Mouse (Mus musculus): Measurements from ENCODE around the gene Gpr88.
"Not testable (repeated sequence)": the region's sequence is repeated elsewhere in the genome, so short reads cannot be mapped to it uniquely, and the experiment has no call there.

Gene Gpr88

DNA sequence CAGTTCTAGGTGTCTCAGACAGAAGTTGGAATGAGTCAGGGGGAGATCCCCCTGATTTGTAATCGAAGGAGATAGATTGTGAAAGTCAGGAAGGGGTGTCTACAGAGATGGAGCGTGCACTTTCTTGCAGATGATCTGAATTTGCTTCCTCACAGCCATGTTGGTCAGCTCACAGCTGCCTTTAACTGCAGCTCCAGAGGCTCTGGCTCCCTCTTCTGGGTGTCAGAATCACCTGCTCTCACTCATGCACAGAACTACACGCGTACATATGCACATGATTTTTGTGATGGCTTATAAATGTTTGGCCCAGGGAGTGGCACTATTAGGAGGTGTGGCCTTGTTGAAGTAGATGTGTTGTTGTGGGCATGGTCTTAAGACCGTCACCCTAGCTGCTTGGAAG, 15.8 kb downstream of the Gpr88 start:
- DNase-seq, result no peak

DNA sequence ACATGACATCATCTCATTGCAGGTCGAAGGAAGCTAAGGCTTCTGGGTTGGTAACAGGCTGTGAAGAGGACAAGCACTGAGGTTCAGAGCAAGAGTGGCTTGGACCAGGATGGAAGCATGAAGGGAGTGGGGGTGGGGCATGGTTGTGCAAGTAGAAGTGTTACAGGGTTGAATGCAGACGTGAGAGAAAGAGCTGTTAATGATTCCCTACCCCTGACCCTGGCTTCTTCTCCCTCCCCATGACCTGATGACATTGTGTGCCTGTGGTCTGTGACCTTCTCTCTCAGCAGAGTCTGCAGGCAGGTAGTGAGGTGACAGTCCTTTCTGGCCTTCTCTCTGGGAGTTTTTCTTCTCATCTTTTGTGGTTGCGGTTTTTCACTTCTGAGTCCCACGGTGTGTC, 16.4 kb downstream of the Gpr88 start:
- DNase-seq, result no peak

DNA sequence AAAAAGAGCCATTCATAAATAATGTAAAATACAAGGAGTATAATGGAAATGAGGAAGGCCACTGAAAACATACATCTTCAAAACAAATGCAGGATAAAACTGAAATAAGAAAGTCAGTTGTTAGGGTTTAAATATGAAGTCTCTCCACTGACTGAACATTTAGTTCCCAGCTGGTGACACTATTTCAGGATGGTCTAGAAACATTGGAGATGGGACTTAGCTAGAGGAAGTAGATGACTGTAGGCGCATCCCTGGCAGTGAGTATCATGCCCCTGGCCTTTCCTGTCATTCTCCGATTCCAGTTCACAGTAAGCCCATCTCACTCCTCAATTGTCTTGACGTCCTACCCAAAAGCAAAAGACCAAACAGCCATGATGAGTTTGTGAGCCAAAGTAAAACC, 19.8 kb downstream of the Gpr88 start:
- no peak for DNase-seq

DNA sequence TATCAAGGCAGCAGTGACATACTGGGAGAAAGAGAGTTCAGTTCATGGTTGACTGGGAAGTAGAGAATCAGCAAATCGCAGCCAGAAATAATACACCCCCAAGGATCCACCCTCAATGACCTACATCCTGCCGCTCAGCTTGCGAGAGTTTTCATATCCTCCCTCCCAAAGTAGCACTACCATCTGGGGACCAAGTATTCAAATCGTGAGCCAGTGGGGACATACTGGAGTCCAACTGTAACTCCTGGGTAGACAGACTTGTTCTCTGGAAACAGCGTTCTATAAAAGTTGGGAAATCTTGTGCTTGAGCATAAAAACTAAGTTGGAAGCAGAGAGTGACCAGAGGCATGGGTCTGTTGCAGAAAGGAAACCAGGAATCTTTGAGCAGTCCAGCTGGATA, 20.5 kb downstream of the Gpr88 start:
- DNase-seq, result no peak

DNA sequence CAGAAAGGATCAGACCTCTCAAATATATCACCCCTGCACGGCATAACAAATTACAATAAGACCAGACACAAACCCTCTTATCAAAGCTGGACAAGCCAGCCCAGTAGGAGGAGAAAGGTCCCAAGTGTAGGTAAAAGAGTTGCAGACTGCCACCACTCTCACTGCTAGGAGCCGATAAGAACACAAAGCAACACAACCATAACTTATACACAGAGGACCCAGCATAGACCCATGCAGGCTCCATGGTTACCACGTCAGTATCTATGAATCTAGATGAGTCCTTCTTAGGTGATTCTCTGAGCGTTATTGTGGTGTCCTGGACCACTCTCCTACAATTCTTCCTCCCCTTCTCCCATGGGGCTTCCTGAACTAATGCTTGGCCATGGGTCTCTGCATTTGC, 24.0 kb downstream of the Gpr88 start:
- DNase-seq, result no peak

DNA sequence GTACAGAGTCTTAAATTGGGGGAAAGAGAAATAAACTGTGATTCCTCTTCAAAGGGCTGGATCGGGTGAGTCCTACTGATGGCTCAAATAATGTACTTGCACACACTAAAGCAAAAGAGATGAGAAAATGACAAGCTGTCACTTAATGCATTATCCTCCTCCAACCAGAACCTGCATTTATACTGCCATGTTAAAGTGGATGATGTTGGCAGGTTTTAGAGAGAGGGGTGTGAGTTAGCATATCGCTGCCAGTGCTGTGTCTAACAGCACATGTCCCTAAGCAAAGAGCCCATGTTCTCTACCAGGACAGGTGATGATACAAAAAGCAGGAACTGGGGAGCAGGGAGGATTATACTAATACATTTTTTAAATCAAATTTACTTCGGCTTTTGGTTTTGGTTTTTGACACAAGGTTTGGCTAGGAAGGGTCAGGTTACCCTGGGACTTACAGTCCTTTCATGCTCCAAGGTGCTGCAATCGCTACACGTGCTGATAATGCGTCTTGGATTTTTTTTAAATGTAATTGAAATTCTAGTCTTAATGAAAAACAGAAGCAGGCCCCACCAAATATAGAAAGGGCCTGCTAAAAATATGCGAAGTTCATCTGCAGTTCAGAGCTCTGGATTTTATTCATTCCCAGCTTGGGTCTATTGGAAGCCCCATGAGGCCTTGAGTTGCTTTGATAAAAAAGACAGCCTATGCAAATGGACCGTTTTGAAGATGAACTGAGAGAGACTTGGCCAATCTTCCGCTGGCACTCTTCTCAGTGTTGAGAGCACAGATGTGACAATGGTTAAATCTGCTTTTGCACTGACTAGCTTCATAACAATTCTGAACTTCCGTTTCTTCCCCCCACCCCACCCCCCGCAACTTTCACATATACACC, 24.7 kb downstream of the Gpr88 start:
- DNase-seq, result no peak

DNA sequence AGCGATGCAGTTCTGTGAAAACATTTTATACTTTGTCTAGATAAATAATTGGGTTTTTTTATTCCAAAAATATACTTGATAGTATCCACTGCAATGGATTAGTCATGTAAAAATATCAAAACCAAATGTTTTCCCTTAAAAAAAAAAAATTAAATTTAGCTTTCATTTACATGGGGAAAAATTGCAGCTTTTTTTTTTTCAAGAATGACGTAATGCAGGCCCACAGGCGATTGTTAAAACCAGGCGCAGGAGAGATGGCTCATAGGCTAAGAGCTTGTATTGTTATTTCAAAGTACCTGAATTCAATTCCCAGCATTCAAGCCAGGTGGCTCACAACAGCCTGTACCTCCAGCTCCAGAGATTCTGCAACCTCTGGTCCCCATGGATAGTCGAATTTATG, 25.9 kb downstream of the Gpr88 start:
- no peak for DNase-seq

DNA sequence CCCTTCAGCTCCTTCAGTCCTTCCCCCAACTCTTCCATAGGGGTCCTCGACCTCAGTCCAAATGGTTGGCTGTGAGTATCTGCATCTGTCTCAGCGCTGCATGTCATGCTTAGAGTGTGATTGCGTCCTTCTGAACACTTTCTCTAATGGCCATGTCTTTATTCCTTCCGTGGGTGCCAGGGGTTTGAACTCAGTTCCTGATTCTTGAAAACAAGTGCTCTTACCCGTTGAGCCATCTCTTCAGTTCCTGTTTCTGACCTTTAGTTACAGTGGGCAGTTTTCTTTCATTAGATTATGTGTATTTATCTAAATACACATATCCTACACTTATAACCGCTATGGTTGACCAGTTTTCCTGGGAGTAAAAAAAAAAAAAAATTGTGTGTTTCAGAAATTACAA, 26.4 kb downstream of the Gpr88 start:
- DNase-seq, result no peak

DNA sequence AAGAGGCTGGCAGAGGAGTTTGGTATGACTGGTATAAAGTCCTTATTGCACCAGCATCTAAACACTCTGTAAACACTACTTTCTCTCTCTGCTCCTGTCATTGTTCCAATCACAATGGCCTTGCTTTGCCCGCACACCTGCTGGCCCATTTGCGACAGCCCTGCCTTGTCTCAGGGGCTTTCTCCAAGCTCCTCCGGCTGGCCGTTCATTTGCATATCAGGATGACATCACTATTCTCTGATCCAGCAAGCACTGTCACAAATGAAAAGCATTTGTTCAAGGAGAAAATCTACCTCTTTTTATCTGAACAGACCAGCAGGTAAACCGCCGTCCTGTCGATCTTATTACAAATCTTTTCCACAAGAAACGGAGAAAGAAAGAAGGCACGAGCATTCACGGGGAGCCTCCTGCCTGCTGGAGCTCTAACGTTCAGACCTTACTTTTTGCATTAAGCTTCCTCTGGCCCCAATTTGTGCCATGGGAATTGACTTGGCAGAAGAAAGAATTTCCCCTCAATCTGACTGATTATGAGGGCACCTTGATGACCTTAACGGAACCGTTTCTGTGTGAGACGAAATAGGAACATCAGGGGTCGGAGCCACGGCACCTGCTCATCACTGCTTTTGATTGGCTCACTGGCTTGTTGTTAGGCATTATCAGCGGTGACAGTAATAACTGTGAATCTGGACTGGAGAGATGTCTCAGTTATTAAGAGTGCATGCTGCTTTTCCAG, 30.6 kb downstream of the Gpr88 start:
- no peak for DNase-seq

DNA sequence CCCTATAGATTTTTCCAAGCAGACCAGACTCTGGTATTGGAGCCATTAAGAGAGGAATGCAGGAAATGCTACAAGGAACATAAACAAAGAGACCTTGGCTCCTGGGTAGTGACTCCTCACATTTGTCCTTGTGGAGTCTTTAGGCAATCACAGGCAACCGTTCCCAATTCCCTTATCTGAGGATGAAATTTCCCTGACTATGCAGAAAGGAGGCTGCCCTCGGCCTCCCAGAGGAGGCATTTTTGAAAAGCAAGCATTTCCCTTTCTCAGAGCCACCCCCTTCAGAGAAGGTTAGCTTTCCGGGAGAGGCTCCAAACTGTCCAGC, 31.7 kb downstream of the Gpr88 start:
- DNase-seq, result peak; percentile 11

DNA sequence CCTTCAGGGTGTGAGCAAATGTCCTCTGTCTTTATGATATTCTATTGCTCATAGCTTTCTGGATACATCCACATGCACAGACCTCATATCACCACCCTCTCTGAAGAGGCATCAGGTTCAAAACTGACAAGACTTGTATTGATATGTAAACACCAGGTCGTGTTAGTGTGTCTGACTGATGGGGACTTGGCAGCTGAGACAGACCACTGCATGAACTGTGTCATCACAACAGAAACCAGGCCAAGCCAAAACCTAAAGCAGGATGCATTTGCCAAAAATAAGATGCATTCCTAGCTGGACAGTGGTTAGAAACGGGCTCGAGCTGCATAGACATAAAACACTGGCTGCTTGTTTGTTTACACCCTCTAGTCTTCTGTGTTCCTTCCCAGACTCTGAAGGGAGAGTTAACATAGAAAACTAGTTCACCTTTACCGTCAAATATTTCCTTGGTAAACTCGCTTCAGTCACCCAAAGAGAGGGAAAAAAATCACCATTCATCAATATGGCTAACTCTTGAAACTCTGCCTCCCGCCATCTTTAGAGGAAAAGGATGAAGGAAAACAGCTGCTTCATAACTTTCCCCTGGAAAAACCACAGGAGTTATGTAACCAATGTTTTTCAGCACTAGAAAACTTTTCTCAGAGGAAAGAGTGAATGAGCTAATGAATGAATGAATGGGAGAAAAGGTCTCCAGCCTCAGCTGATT, 32.2 kb downstream of the Gpr88 start:
- no peak for DNase-seq

DNA sequence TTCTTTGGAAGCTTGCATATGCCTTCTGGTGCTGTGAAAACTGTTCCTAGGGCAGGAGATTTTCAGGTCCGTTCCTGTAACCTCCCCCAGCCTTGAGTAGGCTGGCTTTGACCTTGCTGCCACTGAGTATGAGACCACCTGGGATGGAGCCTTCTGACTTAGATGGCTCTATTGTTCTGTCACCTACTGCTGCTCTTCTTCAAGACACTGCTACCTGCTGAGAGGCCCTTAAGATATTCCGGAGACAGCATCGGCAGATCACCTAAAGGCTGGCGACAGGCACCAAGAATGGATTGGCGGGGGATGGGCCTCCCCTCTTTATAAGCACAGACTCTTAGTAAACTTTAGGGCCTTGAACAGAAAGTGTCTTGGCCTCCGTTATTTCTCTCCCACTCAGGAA, 35.9 kb downstream of the Gpr88 start:
- DNase-seq, result not testable (repeated sequence)

DNA sequence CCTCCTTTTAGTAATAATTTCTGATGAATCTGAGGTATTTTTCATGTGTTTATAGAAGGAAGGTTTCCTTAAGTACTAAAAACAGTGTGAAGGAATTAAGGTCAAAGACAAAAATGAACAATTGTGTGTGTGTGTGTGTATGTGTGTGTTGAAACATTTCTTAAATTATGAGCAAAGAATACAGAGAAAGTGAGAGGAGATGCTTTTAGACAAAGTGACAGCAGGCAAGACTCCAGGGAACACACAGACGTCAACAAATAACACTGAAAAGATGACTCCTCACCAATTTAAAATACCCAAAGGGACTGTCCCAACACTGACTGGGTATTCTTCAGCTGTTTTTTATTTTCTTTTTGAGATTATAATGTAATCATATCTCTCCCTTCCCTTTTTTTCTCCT, 37.0 kb downstream of the Gpr88 start:
- DNase-seq, result peak; percentile 40

DNA sequence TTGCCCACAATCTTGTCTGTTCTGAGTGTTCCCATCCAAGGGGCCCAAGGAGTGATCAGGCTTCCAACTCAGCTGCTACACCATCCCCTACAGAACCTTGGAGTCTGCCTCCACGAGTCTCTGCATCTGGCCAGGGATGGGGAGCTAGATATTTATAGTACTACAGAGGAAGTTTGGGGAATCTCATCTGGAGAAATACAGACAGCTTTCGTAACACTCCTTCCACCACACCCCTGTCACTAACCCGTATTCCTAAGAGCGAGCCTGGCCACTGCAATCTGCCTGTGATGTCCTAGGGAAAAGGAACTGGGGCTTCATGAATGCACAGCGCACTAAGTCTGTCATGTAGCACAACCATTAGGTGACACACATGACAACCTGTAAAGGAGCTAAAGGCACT, 41.7 kb downstream of the Gpr88 start:
- peak; percentile 3 for DNase-seq

DNA sequence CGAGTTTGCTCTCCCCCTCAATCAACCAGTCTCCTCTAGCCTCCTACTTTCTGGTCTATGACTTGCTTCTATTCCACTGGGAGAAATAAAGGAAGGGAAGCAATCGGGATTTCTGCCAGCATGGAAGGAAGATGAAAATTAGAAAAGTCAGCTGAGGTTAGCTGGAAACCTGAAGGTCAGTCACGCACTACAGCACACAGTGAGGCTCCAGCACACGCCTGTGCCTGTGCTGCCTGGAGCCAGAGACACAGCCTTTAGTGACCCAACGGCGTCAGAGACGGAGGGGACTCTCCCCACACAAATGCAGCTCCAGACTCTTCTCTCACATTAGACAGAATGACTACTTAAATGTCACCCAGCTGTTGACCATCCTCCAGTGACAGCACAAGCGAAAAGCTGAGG, 42.6 kb downstream of the Gpr88 start:
- DNase-seq, result peak; percentile 42

DNA sequence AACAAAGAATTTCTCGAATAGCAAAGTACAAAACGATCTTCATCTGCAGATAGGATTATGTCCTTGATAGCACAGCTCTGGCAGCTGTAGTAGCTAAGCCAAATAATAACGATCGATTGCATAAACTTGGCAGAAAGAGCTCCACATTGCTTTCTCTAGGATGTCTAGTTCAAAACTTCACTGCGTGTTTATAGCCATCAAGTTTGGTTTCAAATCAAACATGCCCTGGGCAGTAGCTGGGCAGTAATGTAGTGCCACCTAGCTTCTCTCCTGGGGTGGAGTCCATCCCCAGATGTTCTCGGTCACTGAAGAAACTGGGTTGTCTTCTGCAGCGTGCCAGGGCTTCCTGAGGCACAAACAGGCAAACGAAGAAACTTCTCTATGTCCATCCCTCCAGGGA, 44.1 kb downstream of the Gpr88 start:
- no peak for DNase-seq

DNA sequence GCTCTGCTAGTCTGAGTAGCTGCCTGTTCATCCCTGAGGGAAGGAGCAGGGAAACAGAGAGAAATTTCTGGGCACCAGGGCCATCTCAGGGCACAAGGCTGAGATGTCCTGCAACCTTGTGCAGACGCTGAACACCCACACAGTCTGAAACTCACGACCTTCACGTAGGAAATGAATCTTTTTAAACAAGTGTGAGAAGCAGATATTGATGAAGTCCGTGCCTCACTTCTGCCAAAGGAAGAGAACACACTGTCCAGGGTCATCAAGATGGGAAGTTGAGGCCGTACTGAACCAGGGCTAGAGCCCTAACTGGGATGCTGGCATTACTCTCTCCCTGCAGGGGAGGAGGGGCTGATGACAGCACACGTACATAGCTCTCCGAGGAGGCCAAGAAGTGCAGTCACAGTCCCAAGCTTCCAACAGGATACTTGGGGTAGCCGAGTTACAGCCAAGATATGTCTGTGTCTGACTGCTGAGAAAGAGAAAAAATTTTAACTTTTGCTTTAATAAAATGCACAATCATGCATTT, 46.9 kb downstream of the Gpr88 start:
- no peak for DNase-seq

DNA sequence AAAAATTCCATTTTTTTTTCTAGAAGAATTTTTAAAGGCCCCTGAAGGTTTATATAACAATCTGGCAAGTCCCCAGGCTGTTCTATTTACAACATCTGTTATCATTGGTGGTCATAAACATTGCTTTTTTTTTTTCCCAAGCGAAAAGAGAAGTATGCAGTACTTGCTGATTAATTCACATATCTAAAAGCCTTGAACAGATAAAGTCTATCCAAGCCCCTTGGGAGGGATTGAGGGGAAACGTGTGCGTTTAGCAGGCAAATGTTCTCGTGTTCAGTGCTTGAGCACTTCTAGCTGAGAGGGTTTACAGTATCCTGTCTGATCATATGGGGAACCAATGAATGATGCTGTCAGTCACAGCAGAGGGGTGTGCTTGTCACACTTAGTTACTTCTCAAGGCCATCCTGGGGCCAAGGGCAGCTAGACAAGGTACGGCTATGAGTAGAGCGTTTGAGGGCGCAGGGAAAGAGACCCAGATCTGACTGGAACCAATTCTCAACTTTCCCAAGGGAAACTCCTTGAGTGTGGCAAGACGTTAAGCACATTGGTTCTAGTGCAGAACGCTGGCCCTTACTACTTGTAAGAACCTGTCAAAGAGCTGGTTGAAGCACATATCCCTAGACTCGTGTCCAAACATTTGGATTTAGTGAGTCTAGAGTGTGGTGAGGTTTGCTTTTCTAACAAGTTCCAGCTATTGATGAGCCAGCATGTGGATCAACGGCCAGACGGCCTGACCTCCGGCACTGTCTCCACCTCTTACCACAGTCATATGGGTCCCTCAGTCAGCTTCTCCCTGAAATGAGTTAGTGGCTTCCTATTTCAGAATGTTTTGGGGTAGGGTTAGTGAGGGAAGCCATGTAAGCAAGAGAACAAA, 47.7 kb downstream of the Gpr88 start:
- DNase-seq, result no peak

DNA sequence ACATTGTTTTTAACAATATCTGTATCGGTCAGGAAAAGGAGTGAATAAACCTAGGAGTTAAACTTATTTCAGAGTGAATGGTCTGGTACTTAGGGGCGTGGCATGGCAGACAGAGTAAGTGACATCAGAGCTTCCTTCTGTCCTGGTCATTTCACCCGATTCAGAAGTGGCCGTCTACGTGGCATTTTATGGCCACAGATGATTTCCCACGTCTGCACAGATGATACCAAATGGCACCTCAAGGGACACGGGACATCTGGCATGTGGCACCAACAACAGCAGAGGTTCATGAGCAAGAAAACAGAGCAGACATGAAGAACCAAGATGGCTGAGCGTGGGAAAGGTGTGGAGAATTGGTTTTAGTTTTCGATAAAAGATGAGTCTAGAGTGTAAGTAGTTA, 48.7 kb downstream of the Gpr88 start:
- no peak for DNase-seq

DNA sequence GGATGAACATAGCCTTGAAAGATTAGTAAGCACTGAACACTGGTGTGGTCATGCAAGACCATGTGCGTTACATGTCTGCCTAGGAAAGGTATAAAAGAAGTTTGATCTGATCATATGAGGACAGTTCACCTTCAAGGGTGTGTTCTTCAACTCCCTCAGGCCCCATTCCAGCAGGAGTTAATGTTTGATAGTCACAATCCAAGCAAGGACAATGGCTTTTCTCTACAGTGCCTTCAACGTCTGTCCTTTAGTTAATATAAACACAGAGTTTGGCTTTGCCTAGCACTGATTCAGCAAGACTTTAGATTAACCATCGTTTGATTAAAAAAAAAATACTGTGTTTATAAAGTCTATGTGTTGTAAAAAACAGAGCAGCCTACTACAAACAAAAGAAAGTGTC, 49.4 kb downstream of the Gpr88 start:
- no peak for DNase-seq

DNA sequence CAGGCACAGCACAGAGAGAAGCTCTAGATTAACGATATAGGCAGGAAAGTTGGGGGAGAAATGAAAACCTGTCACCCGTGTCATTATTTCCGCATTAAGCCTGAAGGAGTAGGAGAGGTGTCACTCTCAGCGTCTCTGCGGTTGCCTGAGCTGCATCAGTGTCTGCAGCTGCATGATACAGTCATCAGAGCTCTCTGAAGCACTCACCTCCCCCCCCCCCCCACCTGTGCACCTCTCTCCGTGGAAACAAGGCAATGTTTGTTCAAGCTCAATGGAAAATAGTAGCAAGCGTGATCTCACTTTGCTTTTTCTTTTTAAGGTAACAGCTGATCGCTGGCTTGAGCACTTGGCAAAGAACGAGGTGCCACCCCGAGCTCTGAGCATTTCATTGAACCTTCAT, 53.2 kb downstream of the Gpr88 start:
- no peak for DNase-seq

Measured in lung, postnatal 10 days (tissue).